Mouse (Mus musculus): ENCODE results near the gene Akirin1. TPM values are rescaled to one million over a fixed set of nuclear protein-coding genes. Genes with fewer than 3 reads are reported as not detected.

Gene Akirin1
- 10 to 100 TPM; 61.1 to 67.0 TPM for total RNA-seq (2023)

GRCm38 (mm10) chr4:123750152-123750651, at the start of gene Akirin1:
Gene Akirin1, minus strand, starts transcription at chr4:123750345.

GRCm38 (mm10) chr4:123787191-123787985, 37.2 kb upstream of the Akirin1 start, which contains the start of gene Rhbdl2:
Gene Rhbdl2, plus strand, starts transcription at chr4:123787874.

GRCm38 (mm10) chr4:123717574-123718433, 32.3 kb downstream of the Akirin1 start, which contains the start of gene Ndufs5:
Gene Ndufs5, minus strand, starts transcription at chr4:123718202.

Other genes starting within 250 kb of the Akirin1 start
- gene Macf1, start 66.0 kb downstream of the Akirin1 start, total RNA-seq (2023), result 100 to 1,000 TPM; 743 to 746 TPM
- 10 to 100 TPM; 32.4 to 38.9 TPM for gene Ndufs5, start 32.1 kb downstream of the Akirin1 start, total RNA-seq (2023)
- gene Rhbdl2, start 37.5 kb upstream of the Akirin1 start, total RNA-seq (2023), result not detected
- gene 4933427I04Rik, start 109.3 kb upstream of the Akirin1 start, total RNA-seq (2023), result under 1 TPM in 1 of 2 experiments, not detected in 1; 0.24 TPM
- 10 to 100 TPM; 18.4 to 23.4 TPM for gene Mycbp, start 154.5 kb upstream of the Akirin1 start, total RNA-seq (2023)
- 100 to 1,000 TPM in 1 of 2 experiments, 10 to 100 TPM in 1; 89.3 to 101 TPM for gene Rragc, start 167.1 kb upstream of the Akirin1 start, total RNA-seq (2023)
- gene 4930535I16Rik, start 167.7 kb upstream of the Akirin1 start, total RNA-seq (2023), result 1 to 10 TPM in 1 of 2 experiments, not detected in 1; 2.5 TPM